Mouse (Mus musculus) liver, embryonic 13.5 days (tissue): ENCODE measurements around the gene Tnrc6c. TPM values are rescaled to one million over a fixed set of nuclear protein-coding genes. Genes with fewer than 3 reads are reported as not detected.

Experiments used
- ATAC-seq: fragments of 200-750 bp; cut with Nextera tagmentation; 2 replicates; pipeline ENCODE4 v1.8.0; 2017; ENCODE audit warnings: low read depth, mild to moderate bottlenecking, moderate number of reproducible peaks, moderate library complexity
- DNase-seq: peaks from one replicate; pipeline ENCODE4 v3.0.0; 2022
- H3K27ac ChIP-seq: fragments of 300-500 bp; sonication (generic); 2 replicates; pipeline ENCODE4 v1.5.1; 2015; ENCODE audit warnings: moderate library complexity, mild to moderate bottlenecking, inconsistent platforms
- H3K27me3 ChIP-seq: fragments of 300-500 bp; sonication (generic); 2 replicates; pipeline ENCODE4 v1.6.1; 2015; ENCODE audit warnings: mild to moderate bottlenecking, inconsistent platforms
- H3K36me3 ChIP-seq: fragments of 300-500 bp; sonication (generic); 2 replicates; pipeline ENCODE4 v1.6.1; 2015; ENCODE audit warnings: mild to moderate bottlenecking, inconsistent platforms
- H3K4me1 ChIP-seq: fragments of 300-500 bp; sonication (generic); replicated peaks from 2 replicates; pipeline ENCODE4 v1.6.1; 2015; ENCODE audit warnings: inconsistent platforms
- H3K4me2 ChIP-seq: fragments of 300-500 bp; sonication (generic); 2 replicates; pipeline ENCODE4 v1.6.1; 2015; ENCODE audit warnings: inconsistent platforms, mild to moderate bottlenecking, moderate library complexity
- H3K4me3 ChIP-seq: fragments of 300-500 bp; sonication (generic); replicated peaks from 2 replicates; pipeline ENCODE4 v1.5.1; 2015; ENCODE audit warnings: mild to moderate bottlenecking, inconsistent platforms
- H3K9ac ChIP-seq: fragments of 300-500 bp; sonication (generic); 2 replicates; pipeline ENCODE4 v1.6.1; 2015; ENCODE audit warnings: mild to moderate bottlenecking, inconsistent platforms
- H3K9me3 ChIP-seq: fragments of 300-500 bp; sonication (generic); replicated peaks from 2 replicates; pipeline ENCODE4 v1.6.1; 2016; ENCODE audit warnings: inconsistent platforms
- WGBS: fragments of 180-500 bp; shearing (Covaris S2); methylation state at CpG from one replicate; pipeline ENCODE4 v1.1.7; 2015; ENCODE audit not compliant: insufficient replicate concordance; 5-methylcytosine and 5-hydroxymethylcytosine counted together
- polyA plus RNA-seq: library from polyadenylated mRNA; unstranded; fragments of >200 nt; fragmentation: Nextera tagmentation; extraction: Ambion mirVana; gene quantifications from 2 replicates; pipeline ENCODE4 v1.2.1, GENCODE M21; 2015

Gene Tnrc6c
- polyA plus RNA-seq, 1 experiment from 2014 or later = 2.8 TPM

DNA sequence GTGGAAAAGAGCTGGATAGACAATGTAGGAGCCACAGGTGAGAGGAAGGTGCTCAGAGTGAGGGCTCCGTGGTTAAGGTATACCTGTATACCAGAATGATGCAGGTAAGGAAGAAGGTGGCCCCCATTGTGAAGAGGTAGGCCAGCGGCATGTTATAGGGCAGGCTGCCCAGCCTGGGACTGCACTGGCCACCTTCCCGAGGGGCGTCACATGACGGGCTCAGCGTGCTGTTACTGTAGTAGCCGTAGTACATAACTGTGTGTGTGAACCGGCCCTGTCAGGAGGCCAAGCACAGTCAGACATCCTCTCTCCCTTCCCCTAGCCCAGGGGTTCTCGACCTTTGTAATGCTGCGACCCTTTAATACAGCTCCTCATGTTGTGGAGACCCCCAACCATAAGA is 120.8 kb downstream of the Tnrc6c start:
- no peak overlapping the region for H3K27ac ChIP-seq
- DNase-seq (no peak), ATAC-seq (no peak)
- H3K4me1 ChIP-seq = peaks cover 47% of the 10 kb centered on the region
- H3K27me3 ChIP-seq = no peaks in the 10 kb centered on the region
- no peak overlapping the region for H3K4me2 ChIP-seq
- no peak overlapping the region for H3K9ac ChIP-seq
- no peak overlapping the region for H3K4me3 ChIP-seq
- WGBS = 93% methylated on average over 10 of the region's 10 CpGs
- peaks cover 89% of the 10 kb centered on the region for H3K36me3 ChIP-seq
- H3K9me3 ChIP-seq = no peaks in the 10 kb centered on the region

DNA sequence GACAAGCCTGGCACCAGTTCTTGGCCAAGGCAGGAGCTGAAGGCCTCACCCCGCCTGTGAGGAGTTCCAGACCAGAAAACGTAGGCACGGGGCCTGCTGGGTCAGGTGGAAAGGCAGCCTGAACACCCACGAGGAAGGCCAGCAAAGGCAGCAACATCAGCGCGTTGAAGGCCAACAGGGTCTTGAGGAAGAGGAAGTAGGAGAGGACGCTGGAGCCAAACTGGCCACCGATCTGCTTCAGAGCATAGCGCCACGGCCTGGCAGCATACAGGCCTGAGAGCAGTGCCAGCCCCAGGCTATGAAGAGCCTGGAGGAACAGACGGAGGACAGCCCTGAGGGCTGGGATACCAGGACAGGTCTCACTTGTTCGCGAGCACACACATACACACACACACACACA is 121.5 kb downstream of the Tnrc6c start:
- Histone ChIP-seq H3K4me2 (no peak overlapping the region), H3K9ac (no peak overlapping the region), H3K27me3 (no peaks in the 10 kb centered on the region), H3K4me1 (peaks cover 47% of the 10 kb centered on the region), H3K9me3 (no peaks in the 10 kb centered on the region), H3K4me3 (no peak overlapping the region), H3K27ac (0 out of 2 replicates have a peak overlapping the region, but pooled peaks have one; percentile 34), H3K36me3 (peaks cover 83% of the 10 kb centered on the region)
- 76% methylated on average over 13 of the region's 13 CpGs for WGBS
- ATAC-seq (no peak), DNase-seq (no peak)

DNA sequence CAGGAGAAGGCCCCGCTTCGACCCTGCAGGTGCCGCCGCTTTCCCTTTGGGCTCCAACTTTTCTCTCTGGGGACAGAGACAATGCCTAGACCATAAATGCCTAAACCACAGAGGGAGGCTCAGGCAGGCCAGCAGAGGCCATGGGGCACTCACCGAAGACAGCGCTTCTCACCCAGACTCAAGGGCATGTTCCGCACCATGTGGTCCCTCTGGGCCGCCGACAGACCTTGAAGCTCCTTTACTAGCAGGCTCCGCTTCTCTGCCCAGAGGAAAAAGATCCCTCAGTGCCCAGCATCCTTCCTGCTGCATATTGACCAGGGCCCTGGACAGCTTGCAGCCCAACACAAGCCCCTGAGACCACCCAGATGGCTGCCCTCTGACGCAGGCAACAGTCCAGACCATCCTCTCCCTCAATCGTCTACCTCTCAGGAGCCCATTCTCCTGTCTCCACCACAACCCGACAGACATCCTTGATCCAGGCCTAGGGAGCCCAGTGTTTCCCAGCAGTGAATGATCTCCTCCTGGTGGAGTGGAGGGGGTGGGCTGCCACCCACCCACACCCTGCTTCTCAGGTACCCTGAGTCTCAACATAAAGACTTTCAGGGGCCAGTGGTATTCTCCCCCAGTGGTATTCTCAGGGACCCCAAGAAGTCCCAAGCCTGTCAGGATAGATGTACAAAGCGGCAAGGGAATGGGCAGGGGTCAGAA is 122.2 kb downstream of the Tnrc6c start:
- WGBS = 94% methylated on average over 14 of the region's 14 CpGs
- Histone ChIP-seq H3K9ac (no peak overlapping the region), H3K36me3 (peaks cover 76% of the 10 kb centered on the region), H3K9me3 (no peaks in the 10 kb centered on the region), H3K4me3 (no peak overlapping the region), H3K27ac (peak overlapping the region; percentile 34; the same call in 1 of the 2 replicates), H3K4me1 (peaks cover 51% of the 10 kb centered on the region), H3K27me3 (no peaks in the 10 kb centered on the region), H3K4me2 (no peak overlapping the region)
- no peak for DNase-seq
- ATAC-seq = no peak

DNA sequence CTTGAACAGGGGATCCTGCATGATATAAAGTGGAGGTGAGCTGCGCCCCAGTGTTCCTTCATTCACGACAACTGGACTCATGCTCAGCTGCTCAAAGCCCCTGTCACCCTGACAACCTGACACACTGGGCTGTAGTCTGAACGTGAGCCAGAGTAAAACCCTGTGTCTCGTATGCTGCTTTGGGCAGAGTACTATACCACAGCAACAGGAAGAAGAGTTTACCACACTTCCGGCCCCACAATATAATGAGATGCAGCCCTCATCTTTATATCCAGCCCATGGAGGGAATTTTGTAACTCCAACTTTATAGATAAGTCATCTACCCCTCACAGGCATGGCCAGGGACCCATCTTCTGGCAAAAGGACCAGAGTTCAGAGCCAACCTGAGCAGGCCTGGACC is 123.0 kb downstream of the Tnrc6c start:
- WGBS = 84% methylated on average over 5 of the region's 5 CpGs
- no peaks in the 10 kb centered on the region for H3K27me3 ChIP-seq
- ATAC-seq (no peak), DNase-seq (no peak)
- peak overlapping the region; percentile 98 for H3K4me2 ChIP-seq
- peak overlapping the region; percentile 100; the same call in 1 of the 2 replicates for H3K27ac ChIP-seq
- peaks cover 67% of the 10 kb centered on the region for H3K36me3 ChIP-seq
- H3K4me1 ChIP-seq = peaks cover 60% of the 10 kb centered on the region
- H3K9ac ChIP-seq = peak overlapping the region; percentile 97
- H3K9me3 ChIP-seq = no peaks in the 10 kb centered on the region
- 0 out of 2 replicates have a peak overlapping the region, but pooled peaks have one; percentile 96 for H3K4me3 ChIP-seq

DNA sequence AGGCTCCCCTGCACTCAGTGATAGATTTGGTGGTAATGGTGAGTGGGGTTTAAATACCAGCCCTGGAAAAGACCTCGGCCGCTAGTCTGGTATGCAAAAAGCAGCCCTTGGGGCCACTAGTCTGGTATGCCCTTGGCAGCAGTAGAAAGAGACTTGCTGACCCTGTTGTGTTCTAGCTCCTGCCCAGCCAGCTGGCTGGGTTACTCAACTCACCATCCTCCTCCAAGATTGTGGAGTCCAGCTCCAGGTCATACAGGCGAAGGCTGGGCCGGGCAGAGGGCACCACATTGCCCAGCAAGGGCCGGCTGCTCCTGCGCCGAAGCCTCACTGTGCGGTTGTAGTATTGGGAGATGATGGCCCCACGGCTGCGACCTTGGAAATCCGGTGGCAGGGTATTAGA is 123.9 kb downstream of the Tnrc6c start:
- Histone ChIP-seq H3K4me3 (peak overlapping the region; percentile 96), H3K4me2 (peak overlapping the region; percentile 98), H3K4me1 (peaks cover 65% of the 10 kb centered on the region), H3K36me3 (peaks cover 58% of the 10 kb centered on the region), H3K9me3 (no peaks in the 10 kb centered on the region), H3K27me3 (no peaks in the 10 kb centered on the region), H3K9ac (peak overlapping the region; percentile 97), H3K27ac (peak overlapping the region; percentile 100)
- 91% methylated on average over 11 of the region's 11 CpGs for WGBS
- no peak for DNase-seq
- ATAC-seq = no peak

DNA sequence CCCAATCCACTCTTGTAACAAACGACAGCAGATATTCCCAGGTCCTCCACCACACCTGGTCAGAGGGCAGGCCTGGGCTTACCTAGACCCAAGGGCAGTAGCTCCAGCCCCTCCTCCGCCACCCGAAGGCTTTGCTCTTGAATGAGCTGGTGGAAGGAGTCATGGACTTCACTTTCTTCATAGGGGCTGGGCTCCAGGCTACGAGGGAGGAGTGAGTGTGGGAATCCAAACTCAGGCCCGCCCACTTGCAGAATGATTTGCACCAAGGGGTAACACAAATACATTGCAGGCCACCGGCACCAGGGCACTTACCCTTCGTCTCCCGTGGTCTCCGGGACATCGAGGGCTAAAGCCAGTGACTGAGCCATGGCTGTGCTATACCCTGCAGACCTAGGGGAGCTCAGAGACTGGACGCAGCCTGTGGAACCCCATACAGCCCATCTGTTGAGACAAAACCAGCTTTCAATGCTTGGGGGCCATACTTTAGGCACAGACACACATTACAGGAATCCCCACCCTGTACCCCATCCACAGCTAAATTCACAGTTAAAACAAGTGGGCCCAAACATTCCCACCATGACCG is 124.9 kb downstream of the Tnrc6c start:
- H3K4me2 ChIP-seq = peak overlapping the region; percentile 98
- no peaks in the 10 kb centered on the region for H3K27me3 ChIP-seq
- no peaks in the 10 kb centered on the region for H3K9me3 ChIP-seq
- peaks cover 66% of the 10 kb centered on the region for H3K4me1 ChIP-seq
- peak; percentile 52 for DNase-seq
- ATAC-seq = no peak
- peak overlapping the region; percentile 100 for H3K27ac ChIP-seq
- H3K4me3 ChIP-seq = peak overlapping the region; percentile 96
- 25% methylated on average over 12 of the region's 12 CpGs for WGBS
- peak overlapping the region; percentile 97 for H3K9ac ChIP-seq
- peaks cover 52% of the 10 kb centered on the region for H3K36me3 ChIP-seq

DNA sequence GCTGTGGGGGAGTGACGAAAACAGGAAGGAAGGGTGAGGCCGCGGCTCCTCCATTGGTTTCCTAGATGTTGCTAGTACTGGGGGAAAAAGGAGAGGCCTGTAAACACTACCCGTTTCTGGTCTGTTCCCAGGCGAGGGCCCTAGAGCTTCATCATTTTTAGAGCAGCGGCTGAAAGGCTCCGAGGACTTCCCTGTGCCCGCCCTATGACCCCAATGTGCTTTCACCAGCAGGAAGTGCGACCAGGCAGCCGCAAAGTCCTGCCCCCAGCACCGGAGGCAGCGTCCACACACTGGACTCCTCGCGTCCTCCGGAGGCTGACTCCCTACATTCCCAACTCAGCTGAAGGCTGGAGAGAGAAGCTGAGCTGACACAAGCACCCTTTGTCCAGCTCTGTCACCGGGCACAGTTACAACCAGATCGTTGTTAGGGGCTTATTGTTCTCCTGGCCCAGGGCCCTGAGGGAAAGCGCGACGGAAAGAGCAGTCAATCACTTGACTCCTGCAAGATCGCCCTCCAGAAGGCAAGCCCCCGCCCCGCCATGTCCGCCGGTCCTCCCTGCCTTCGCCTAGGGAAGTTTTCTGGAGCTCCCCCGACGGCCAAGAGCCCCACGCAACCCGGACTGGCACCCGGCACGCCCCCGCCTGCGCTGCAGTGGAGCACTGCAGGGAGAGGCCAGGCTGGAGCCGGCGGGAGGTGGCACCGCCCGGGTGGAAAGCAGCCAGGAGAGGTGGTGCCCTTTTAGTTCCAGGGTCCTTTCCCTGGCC is 125.5 kb downstream of the Tnrc6c start:
- WGBS = 2% methylated on average over 38 of the region's 38 CpGs
- peaks cover 52% of the 10 kb centered on the region for H3K36me3 ChIP-seq
- peak; percentile 58 for DNase-seq
- peak overlapping the region; percentile 98 for H3K4me2 ChIP-seq
- H3K27ac ChIP-seq = peak overlapping the region; percentile 100
- H3K9me3 ChIP-seq = no peaks in the 10 kb centered on the region
- ATAC-seq = peak; percentile 33
- H3K9ac ChIP-seq = peak overlapping the region; percentile 97
- H3K4me3 ChIP-seq = peak overlapping the region; percentile 96
- H3K27me3 ChIP-seq = no peaks in the 10 kb centered on the region
- peaks cover 71% of the 10 kb centered on the region for H3K4me1 ChIP-seq

DNA sequence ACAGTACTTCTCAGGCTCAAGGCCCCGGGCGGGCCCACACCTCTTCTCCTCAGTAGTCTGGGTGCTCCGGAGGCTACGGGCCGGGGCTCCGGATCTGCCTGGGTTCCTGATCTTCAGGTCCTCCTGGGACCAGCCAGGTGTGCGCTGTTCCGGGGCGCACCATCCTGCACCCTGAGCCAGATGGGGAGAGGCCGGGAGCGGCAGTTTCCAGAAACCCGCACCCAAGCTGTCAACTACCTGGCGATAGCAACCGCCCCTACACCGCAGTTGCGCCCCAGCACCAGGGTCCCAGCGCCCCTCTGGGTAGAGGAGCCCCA is 126.1 kb downstream of the Tnrc6c start:
- no peaks in the 10 kb centered on the region for H3K27me3 ChIP-seq
- DNase-seq = no peak
- WGBS = under 1% methylated on average over 17 of the region's 17 CpGs
- H3K27ac ChIP-seq = peak overlapping the region; percentile 100
- H3K4me3 ChIP-seq = peak overlapping the region; percentile 96
- peaks cover 52% of the 10 kb centered on the region for H3K36me3 ChIP-seq
- H3K4me1 ChIP-seq = peaks cover 76% of the 10 kb centered on the region
- H3K9ac ChIP-seq = peak overlapping the region; percentile 97
- H3K9me3 ChIP-seq = no peaks in the 10 kb centered on the region
- H3K4me2 ChIP-seq = peak overlapping the region; percentile 98
- peak; percentile 8 for ATAC-seq

DNA sequence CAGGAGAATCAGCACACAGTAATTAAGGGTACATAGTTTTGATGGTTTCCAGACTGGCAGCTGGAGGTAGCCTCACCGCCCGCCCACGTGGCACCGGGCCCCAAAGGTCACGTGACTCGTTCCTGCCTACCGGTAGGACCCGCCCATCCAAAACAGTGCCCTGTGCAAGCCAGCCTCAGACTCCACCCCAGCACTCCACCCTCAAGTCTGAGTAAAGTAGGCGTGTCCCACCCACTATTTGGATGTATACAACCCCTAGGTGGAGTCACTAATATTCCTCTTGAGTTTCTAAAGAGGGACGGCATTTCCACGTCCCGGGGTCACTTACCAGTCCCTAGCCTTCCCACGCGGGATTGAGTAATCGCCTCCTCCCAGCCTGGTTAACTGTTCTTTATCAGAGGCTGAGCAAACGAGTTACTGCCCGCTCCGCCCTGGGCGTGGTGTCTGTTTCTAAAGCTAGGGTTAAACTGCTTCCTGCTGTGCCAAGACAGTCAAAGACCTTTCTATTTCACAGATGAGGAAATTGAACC is 126.6 kb downstream of the Tnrc6c start:
- ATAC-seq (peak; percentile 76), DNase-seq (peak; percentile 94)
- peak overlapping the region; percentile 97 for H3K9ac ChIP-seq
- WGBS = under 1% methylated on average over 19 of the region's 19 CpGs
- H3K36me3 ChIP-seq = peaks cover 52% of the 10 kb centered on the region
- peak overlapping the region; percentile 98 for H3K4me2 ChIP-seq
- H3K27me3 ChIP-seq = no peaks in the 10 kb centered on the region
- H3K4me1 ChIP-seq = peaks cover 79% of the 10 kb centered on the region
- no peaks in the 10 kb centered on the region for H3K9me3 ChIP-seq
- H3K4me3 ChIP-seq = peak overlapping the region; percentile 96
- H3K27ac ChIP-seq = peak overlapping the region; percentile 100

DNA sequence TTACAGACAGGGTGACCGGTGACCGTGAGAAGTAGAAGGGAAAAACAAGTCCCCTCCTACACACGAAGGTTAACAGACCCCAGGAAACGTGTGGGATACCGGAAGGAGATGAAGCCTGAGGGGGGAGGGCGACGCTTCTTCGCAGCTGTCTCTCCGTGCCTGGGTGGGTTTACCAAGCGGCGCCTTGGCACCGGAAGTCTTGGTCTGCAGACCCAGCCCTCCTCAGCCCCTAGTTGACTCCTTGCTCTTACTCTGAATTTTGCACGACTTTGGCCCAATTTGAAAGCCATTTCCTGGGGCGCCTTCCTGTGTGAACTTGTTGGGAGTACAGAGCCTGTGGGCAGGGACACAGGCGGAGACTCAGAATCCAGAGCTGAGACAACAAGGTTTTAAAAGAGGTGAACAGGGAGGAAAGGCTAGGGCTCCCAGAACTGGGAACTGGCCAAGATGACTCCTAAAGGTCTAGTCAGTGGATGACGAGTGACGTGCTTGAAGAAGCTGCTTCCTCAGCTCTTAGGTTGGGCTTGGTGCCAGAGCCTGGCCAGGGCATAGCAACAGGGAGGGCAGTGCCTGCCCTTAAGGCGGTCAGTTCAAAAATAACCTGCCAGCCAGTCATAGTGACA is 127.2 kb downstream of the Tnrc6c start:
- DNase-seq (peak; percentile 34), ATAC-seq (peak; percentile 7)
- peaks cover 52% of the 10 kb centered on the region for H3K36me3 ChIP-seq
- H3K27me3 ChIP-seq = no peaks in the 10 kb centered on the region
- H3K27ac ChIP-seq = peak overlapping the region; percentile 100
- peak overlapping the region; percentile 96 for H3K4me3 ChIP-seq
- 4% methylated on average over 18 of the region's 18 CpGs for WGBS
- H3K9me3 ChIP-seq = no peaks in the 10 kb centered on the region
- peaks cover 81% of the 10 kb centered on the region for H3K4me1 ChIP-seq
- H3K9ac ChIP-seq = peak overlapping the region; percentile 97
- H3K4me2 ChIP-seq = peak overlapping the region; percentile 98
